Mouse (Mus musculus) CH12F3 (cell line): Measurements from ENCODE around the gene Ap2a2.
"Not testable (repeated sequence)": the region's sequence is repeated elsewhere in the genome, so short reads cannot be mapped to it uniquely, and the experiment has no call there.

Experiments used
- in situ Hi-C: fragments of 300-500 bp; cut with MboI; formaldehyde crosslinking; loops from 2 replicates; pipeline ENCODE4 v1.14.3; 2020; ENCODE audit warnings: low sequenced_read_pairs

Gene Ap2a2

GRCm38 (mm10) chr7:141593056-141593455 lies 31.1 kb downstream of the Ap2a2 start:
- in situ Hi-C loops = no loop called here

- in situ Hi-C loops = no loop called here
Measured at GRCm38 (mm10) chr7:141596971-141597370, 35.0 kb downstream of the Ap2a2 start.

DNA sequence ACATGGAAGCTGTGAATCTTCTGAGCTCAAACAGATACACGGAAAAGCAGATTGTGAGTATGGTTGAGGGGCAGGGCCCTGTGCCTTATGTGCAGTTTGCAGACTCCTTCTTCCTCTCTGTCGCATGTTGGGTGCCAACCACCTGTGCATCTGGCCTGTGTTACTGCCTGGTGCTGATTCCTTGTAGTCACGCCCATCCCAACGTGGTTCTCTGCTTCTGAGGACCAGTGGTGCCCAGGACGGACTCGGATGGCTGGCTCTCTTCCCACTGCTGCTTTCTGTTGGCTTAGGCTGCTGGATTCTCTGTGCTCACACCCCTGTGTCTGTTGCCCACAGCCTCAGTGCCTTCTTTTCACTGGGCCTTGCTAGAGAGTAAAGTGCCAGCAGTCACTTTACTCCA lies 35.6 kb downstream of the Ap2a2 start:
- in situ Hi-C loops = no loop called here

DNA sequence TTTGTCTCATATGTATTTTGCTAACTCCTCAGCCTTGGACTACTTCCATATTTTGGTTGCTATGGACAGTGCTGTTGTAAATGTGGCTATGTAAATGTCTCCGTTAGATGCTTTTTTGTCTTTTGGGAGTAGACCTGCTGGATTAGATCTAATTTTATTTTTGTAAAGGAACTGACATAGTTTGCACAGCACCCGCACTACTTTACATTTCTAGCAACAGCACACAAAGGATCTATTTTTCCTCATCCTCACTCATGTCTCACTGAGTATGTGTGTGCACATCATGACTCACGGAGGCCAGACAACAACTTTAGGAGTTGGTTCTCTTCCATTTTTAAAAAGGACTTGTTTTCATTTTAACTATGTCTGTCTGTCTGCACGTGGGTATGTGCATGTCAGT lies 45.7 kb downstream of the Ap2a2 start:
- in situ Hi-C loops = no loop called here

DNA sequence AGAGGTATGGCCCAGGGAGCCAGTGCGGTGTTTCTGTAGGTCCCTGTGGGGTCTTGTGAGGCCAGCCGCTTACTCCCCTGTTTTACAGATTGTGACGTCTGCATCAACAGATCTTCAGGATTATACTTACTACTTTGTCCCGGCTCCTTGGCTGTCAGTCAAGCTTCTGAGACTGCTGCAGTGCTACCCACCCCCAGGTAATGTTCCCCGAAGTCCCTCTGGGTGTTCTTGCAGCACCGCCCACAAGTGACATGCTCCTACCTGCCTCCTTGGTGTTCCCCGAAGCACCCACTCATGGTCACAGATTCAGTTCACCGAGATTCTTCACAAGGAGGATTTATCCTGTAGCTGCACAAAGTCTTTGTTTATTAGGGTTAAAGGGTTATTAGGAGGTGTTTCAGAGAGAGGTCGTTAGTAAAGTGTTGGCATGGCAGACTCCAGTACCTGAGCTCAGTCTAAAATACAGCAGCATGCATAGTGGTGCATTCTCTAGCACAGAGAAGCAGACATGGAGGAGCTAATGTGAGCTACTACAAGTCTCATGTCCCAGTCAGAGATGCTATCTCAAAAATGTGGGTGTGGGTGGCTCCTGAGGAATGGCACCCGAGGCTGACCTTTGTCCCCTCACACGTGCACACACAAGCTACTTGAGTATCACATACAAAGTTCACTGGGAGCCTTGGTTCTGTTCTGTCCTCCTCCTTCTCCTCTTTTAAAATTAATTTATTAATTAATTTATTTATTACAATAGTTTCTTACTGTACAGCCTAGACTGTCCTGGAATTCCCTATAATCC lies 47.9 kb downstream of the Ap2a2 start:
- in situ Hi-C loops = no loop called here

DNA sequence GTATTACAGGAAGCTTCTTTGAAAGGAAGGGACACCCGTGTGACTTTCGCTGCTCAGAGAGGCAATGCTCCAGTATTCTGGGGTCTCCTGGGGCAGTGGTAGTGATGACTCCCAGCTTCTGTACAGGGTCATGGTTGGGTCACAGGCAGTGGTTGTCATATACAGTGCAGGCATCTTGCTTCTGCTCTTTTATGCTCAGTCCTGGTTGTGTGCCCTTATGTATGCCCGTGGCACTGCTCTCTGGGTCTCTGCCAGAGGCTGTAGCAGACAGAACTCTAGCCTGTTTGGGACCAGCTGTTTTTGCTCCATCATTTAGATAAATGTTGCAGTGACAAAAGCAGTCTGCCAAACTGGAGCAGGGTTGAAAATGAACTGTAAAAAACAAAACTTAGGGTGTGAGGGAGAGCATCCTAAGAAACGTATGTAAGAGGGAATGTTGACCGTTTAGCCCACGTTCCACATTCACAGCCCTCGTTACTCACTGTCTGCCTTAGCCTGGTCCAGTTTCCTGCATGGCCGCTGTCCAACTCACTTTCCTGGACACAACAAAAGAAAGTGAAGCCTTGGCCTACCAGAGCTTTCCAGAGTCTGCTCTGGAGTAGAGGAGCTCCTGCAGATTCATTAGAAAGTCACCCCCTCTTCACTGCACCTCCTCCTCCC lies 49.9 kb downstream of the Ap2a2 start:
- in situ Hi-C loops = no loop called here

GRCm38 (mm10) chr7:141612371-141612760 lies 50.4 kb downstream of the Ap2a2 start:
- in situ Hi-C loops = no loop called here

- in situ Hi-C loops = no loop called here
Measured at GRCm38 (mm10) chr7:141612791-141613190, 50.8 kb downstream of the Ap2a2 start.

DNA sequence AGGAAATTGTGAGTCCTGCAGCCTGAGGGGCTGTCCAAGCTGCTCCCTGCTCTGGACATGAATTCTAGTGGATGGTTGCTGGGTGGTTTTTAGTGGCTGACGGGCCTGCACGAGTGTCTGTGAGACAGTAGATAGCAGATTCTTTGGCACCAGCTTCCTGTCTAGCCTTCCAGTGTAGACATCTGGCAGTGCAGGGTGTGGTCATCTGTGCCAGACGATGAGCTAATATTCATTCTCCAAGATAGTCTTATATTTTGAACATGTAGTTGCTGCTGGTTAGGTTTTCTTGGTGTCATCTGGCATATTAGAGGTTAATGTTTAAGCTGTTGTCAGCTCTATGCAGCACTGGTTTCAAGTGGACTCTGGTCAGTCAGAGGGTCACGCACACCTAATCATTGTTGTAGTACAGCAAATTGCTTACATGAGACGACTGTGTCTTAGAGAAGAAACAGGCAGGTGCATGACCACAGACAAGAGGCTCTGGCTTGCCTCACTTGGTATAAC lies 52.4 kb downstream of the Ap2a2 start:
- in situ Hi-C loops = no loop called here

- in situ Hi-C loops = no loop called here
Measured at GRCm38 (mm10) chr7:141624214-141624613, 62.2 kb downstream of the Ap2a2 start.

DNA sequence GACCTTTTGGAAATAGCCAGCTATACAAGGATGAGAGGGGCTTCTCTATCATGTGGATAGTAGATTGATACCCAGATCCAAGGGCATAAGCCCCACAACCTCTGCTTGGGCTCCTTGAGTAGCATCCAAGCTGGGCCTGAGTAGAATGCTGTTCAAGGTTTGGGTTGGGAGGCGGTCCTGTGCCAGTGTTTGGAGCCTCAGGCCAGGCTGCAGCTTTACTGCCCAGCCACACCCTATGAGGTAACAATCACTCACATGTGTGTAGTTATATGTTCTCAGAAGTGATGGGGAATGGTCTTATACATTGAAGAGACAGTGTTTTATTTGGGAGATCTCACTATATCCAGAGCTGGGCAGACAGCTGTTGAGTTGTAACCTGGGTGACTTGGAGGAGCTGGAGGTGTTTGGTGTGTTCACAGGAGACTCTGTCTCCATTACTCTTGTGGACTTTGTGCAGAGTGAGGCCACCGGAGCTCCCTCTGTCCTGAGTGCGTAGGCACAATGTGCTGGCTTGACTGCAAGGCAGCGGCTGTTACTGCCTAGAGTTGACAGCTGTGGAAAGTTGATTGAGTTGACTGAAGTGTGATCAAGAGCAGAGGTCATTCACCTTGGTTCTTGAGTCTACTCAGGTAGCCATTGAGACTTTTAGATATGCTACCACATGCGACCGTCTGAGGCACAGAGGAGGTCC lies 63.3 kb downstream of the Ap2a2 start:
- in situ Hi-C loops = no loop called here

- in situ Hi-C loops = no loop called here
Measured at GRCm38 (mm10) chr7:141628018-141628417, 66.0 kb downstream of the Ap2a2 start.

DNA sequence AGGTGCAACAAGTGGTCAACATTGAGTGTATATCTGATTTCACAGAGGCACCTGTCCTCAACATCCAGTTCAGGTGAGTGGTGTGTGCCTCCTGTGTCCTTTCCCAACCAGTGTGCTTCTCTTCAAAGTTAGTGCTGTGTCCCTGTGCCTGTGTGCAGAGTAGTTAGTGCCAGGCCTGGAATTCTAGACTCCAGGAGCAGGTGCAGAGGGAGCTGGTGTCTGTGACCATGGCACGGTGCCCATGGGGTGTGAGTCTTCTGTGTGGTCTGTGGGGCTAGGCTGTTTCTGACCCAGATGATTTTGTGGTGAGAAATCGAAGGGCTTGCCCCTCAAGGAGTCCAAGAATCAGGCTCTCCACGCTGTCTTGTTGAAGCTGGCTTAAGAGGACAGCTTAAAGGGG lies 67.3 kb downstream of the Ap2a2 start:
- in situ Hi-C loops = no loop called here

DNA sequence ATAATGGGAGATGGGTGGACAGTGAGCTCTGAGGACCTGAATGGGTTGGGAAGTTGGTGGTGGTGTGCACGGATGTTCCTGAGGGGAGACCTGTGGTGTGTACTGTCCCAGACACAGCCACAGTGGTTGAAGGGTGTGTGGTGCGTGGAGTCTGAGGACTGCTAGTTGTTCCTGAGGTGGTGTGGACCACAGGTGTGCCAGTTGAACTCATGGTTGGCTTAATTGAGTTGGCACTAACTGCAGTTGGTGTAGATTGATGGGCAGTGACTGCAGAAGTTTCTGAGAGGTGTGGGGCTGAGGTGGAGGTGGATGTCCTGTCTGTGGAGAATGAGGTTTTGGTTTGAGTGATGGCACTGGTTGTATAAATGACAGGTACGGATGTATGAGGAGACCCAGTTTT lies 76.1 kb downstream of the Ap2a2 start:
- in situ Hi-C loops = not testable (repeated sequence)

DNA sequence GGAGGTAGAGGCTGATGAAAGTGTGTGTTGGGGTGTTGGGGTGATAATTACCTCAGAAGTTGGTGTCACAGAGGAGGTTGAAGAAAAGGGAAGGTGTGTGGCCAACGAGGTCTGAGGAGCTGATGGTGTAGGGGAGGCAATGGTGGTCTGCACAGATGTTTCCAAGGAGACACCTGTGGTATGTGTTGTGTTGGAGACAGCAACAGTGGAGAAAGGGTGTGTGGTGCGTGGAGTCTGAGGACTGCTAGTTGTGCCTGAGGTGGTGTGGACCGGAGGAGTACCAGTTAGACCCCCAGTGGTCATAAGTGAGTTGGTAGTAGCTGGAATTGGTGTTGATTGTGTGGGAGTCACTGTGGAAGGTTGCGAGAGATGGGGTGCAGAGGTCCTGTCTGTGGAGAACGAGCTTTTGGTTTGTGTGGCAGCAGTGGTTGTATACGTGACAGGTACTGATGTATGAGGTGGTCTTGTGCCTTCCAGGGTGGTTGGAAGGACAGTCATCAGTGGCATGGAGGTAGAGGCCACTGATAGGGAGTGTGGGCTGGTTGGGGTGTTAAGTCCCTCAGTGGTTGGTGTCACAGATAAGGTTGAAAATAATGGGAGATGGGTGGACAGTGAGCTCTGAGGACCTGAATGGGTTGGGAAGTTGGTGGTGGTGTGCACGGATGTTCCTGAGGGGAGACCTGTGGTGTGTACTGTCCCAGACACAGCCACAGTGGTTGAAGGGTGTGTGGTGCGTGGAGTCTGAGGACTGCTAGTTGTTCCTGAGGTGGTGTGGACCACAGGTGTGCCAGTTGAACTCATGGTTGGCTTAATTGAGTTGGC lies 76.8 kb downstream of the Ap2a2 start:
- in situ Hi-C loops = not testable (repeated sequence)

- in situ Hi-C loops = not testable (repeated sequence)
Measured at GRCm38 (mm10) chr7:141639335-141639890, 77.4 kb downstream of the Ap2a2 start.

- in situ Hi-C loops = no loop called here
Measured at GRCm38 (mm10) chr7:141642375-141642774, 80.4 kb downstream of the Ap2a2 start.

- in situ Hi-C loops = no loop called here
Measured at GRCm38 (mm10) chr7:141643160-141643559, 81.2 kb downstream of the Ap2a2 start.

DNA sequence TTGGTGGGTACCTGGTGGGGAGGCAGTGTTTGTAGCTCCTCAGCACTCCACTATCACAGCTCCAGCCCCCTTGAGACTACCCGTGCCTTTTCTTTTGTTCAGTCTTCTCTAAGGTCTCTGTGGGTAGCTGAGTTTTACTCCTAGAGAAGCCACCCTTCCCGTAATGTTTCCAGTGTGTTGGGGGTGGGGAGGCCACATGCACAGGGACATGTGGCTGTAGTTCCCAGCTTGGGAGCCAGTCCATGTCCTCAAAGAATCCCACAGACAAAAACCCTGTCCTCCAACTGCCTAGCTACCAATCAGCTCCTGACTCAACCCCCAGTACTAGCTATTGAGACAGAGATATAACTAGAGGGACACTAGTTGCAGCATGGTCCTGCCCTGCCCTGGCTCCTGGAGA lies 85.1 kb downstream of the Ap2a2 start:
- in situ Hi-C loops = no loop called here

DNA sequence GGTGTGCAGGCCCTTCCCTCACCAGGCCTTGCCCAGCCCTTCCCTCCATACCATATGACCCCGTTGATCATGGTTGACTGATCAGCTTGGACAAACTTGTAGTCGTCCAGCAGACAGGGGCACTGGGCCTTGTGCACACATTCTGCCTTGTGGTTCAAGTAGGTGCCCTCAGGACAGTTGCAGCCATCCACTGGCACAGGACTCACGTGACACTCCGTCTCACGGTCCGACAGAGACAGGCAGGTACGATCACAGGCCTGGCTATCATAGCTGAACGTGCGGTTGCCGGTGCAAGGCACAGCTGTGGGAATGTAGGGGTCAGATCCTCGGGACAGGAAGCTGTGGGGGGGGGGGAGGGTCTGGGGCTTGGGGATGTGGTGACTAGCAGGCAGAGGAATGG lies 85.8 kb downstream of the Ap2a2 start:
- in situ Hi-C loops = no loop called here

DNA sequence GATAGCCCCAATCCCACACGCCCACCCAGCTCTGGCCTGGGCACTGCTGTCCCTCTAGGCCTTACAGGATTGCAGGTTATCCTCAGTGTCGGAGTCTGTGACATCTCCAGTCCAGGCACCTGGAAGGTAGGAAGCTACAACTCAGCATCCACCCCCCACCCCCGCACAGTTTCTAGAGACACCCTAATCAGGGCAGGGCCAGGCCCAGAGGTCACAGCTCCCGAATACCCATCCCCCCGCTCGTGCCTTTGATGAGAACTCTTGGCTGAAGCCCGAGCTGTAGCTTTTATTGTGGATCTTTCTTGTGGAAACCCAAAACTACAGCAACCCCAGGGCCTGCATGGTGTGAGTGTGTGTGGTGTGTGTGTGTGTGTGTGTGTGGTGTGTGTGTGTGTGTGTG lies 90.2 kb downstream of the Ap2a2 start:
- in situ Hi-C loops = no loop called here
